Mouse (Mus musculus) heart, adult 2 months (tissue): Measurements from ENCODE around the gene Cops7b.

Experiments
- CTCF ChIP-seq: fragments of 200-600 bp; IDR thresholded peaks from 2 replicates; pipeline ENCODE4 v1.8.1; 2022; ENCODE audit warnings: antibody characterized with exemption, mild to moderate bottlenecking, moderate library complexity
- POLR2A ChIP-seq: fragments of 200-500 bp; IDR thresholded peaks from 2 replicates; pipeline ENCODE4 v1.6.1; 2011; ENCODE audit warnings: mild to moderate bottlenecking, low read depth, low read length, control low read depth; ENCODE audit not compliant: insufficient read depth

- TF ChIP-seq CTCF (no peak), POLR2A (no peak)
These were observed 30.8 kb upstream of the Cops7b start for GRCm38 (mm10) chr1:86551877-86552276.
